Mouse (Mus musculus) embryonic fibroblast, embryonic 13.5 days (primary cell): ENCODE results near the gene Rfwd3.
"Not testable (repeated sequence)": the region's sequence is repeated elsewhere in the genome, so short reads cannot be mapped to it uniquely, and the experiment has no call there.

Experiments used
- CTCF ChIP-seq: IDR thresholded peaks from 2 replicates; pipeline ENCODE4 v1.5.1; 2011; ENCODE audit warnings: mild to moderate bottlenecking, control low read depth, low read length, moderate library complexity, borderline replicate concordance; ENCODE audit not compliant: insufficient read depth
- POLR2A ChIP-seq: IDR thresholded peaks from 2 replicates; pipeline ENCODE4 v1.6.1; 2011; ENCODE audit warnings: low read depth, mild to moderate bottlenecking, control low read depth, low read length, moderate library complexity

- TF ChIP-seq POLR2A, CTCF: not testable (repeated sequence)
Observed at GRCm38 (mm10) chr8:111310006-111310405, 10.0 kb upstream of the Rfwd3 start.
